Mouse (Mus musculus): ENCODE measurements around the gene Htra3. TPM values are rescaled to one million over a fixed set of nuclear protein-coding genes. Genes with fewer than 3 reads are reported as not detected.

The Htra3 gene
- total RNA-seq, 2 experiments from 2014 or later: not detected

DNA sequence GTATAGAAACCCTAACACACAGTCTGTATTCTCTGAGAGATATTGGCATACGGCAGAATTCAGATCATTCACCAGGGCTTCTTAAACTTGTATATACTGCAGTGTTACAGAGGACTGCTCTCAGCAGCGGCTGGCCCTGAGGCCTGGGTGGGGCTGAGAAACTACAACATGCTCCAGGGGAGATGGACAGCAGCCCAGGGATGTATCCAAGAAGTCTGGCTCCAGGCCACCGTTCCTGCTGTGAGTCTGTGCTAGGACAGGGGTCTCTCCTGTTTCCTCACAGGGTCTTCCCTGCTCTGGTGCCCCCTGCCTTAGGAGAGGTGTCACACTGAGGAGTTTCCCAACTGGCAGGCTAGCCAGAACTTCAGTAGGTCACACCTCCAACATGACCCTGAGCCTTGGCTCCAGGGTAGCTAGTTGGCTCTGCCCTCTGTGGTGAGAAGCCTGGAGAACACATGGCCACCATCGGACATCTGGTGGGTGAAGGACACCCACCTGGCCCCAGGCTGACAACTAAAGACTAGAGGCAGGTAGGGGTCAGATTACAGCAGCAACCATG is 23.1 kb upstream of the Htra3 start:
- ATAC-seq (replicated peaks; ENCODE audit: low FRiP score, poor library complexity, severe bottlenecking): no peak

DNA sequence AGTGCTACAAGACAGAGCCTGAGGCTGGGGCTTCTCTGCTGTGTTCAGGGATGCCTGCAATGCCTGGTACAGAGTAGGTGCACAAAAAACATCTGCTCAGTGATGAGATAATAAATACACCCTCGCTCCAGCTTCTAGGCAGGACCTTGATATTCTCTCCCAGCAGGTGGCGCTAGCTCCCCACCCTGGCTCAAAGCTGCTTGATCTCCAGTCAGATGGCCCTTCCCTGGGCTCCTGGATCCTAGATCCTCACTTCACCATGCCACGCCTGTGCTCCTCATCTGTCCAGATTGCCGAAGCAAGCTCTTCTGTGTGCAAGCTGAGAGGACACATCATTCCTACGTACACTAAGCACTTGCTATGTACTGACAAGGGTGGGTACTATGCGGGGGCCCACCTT is 21.5 kb upstream of the Htra3 start:
- ATAC-seq (replicated peaks; ENCODE audit: low FRiP score, poor library complexity, severe bottlenecking): no peak

DNA sequence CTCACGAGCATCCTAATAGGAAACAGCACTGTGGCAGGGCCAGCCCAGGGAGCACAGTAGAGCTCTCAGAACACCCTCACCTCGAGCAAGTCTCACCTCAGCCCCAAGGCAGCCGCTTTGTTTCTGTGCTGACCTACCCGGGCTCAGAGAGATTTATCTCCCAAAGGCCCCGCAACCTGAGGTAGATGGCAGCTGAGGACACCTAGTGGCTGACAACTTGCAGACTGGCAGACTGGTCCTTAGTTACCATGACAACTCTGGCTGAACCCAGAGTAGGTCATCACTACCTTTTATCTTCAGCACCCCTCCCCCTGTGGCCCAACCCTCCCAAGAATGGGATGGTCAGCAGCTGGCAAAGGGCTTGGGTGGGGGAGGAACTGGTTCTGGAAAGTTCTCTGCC is 16.2 kb upstream of the Htra3 start:
- ATAC-seq (replicated peaks; ENCODE audit: low FRiP score, poor library complexity, severe bottlenecking): no peak

DNA sequence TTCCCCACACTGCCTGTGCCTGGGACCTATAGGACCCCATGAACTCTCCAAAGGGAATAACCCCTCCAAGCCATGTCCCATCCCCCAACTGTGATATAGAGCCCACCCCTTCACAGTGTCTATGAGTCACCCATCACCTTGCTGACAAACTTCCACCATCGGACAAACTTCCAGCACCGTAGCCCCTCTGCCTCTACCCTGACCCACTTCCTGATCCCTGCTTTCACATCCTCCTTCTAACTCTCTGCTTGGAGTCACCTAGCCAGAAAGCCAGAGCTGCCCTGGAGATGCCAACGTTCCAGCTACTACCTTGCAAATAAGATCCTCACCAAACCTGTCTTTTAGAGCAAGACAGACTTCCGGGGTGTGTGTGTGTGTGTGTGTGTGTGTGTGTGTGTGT is 14.1 kb upstream of the Htra3 start:
- ATAC-seq (replicated peaks; ENCODE audit: low FRiP score, poor library complexity, severe bottlenecking): no peak

DNA sequence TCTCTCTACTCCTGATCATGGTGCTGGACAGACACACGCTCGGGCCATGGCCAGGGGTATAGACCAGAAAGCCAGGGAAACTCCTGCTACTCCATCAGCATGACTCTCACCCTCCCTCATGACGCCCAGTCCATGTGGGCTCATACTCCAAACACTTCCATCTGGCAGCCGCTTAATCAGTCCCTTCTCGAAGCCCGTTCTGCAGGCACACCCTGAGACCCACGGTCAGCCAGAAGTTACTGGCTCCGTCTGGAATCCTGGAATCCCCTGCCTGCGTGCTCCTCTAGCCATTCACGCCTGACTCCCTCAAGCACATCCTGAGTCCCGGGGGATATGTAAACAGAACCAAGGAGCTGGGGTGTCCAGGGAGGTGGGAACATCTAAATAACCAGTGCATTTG is 11.7 kb upstream of the Htra3 start:
- no peak for ATAC-seq (replicated peaks; ENCODE audit: low FRiP score, poor library complexity, severe bottlenecking)

DNA sequence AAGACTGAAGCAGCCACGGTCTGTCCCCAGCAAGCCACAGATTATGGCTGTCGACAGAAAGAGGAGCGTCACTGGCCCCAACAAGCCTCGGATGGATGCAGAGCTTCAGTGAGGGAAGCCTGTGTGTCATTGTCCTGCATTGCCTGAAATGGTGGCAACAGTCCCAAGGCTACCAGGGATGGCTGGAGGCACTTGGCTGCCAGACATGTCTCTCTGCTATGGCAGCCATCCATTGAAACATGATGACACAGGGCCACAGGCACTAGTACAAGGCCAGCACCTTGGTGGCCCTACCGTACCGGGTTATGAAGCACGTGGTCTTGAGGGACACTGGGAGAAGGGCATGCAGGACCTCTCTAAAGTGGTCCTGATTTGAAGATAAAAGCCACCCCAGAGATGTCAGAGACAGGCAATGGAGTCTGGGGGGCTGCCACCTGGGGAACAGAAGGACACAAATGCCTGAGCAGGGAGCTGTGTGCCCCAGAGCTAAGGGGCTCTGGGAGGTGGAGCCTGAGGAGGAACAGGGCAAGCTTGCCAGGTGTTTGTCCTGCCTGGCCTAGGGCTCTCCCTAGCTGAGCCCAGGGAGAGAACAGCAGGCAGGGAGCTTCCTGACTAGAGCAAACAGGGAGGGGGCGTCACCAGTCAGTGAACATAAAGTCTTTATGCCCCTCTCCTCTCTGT is 11.0 kb upstream of the Htra3 start:
- ATAC-seq (replicated peaks; ENCODE audit: low FRiP score, poor library complexity, severe bottlenecking): no peak

DNA sequence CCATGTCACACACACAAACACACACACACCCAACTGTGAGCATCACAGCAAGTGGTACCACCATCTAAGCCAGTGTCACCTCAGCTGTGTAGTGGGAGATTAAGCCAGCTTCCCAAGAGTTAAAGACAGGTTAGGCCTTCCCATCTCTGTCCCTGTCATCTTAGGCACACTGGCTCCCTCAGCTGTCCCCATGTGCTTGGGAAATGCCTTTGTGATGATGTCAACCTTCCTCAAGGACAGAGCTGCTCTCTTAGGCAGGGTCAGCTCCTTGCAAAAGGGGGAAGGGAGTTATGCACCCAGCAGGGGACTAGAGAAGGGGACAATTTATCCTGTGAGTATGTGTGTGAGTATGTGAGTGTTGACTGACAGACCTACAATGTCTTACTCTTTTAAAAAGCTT is 9.8 kb upstream of the Htra3 start:
- no peak for ATAC-seq (replicated peaks; ENCODE audit: low FRiP score, poor library complexity, severe bottlenecking)

DNA sequence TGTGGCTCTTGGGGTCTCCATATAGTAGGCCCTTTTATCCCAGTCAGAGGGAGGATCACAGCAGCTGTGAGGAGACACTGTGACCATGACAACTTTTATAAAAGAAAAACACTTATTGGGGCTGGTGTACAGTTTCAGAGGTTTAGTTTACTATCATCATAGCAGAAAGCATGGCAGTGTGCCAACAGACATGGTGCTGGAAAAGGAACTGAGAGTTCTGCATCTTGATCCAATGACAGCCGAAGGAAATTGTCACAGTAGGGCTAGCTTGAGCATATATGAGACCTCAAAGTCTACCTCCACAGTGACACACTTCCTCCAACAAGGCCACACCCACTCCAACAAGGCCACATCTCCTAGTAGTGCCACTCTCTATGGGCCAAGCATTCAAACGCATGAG is 9.3 kb upstream of the Htra3 start:
- no peak for ATAC-seq (replicated peaks; ENCODE audit: low FRiP score, poor library complexity, severe bottlenecking)

DNA sequence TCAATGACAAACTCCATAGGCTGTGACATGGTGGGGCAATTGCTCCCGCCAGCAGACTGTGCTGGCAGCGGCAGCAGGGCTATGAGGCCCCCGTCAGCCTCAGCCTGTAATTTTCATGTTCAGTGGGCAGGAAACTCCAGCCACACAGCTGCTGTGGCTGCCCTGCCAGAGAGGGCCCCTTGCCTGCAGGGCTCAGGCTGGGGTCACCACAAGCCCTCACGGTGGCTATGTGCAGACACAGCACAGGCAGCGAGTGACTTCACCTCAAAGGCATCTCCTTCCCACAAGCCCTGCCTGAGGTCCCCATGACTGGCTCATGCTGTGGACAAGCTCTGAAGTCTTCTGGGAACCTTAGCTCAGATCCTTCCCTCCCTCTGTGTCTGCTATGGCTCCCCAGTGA is 7.5 kb upstream of the Htra3 start:
- ATAC-seq (replicated peaks; ENCODE audit: low FRiP score, poor library complexity, severe bottlenecking): no peak

DNA sequence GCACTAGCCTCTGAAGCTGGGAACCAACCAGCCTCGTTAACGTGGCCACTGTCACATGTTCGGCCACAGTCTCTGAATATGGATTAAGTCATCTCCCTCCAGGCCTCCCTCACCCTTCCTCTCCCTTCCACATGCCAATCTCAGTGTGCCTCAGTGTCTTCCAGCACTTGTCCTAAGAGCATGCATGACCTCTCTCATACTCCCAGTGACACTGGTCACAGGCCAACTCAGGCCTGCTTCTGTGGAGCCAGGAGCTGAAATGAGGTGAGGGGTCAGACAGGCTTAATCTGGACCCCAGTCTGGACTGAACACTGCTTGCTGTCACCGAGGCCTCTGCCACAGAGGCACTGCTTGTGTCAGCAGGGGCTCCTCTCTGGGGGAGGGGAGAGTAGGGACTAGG is 6.8 kb upstream of the Htra3 start:
- ATAC-seq (replicated peaks; ENCODE audit: low FRiP score, poor library complexity, severe bottlenecking): no peak

DNA sequence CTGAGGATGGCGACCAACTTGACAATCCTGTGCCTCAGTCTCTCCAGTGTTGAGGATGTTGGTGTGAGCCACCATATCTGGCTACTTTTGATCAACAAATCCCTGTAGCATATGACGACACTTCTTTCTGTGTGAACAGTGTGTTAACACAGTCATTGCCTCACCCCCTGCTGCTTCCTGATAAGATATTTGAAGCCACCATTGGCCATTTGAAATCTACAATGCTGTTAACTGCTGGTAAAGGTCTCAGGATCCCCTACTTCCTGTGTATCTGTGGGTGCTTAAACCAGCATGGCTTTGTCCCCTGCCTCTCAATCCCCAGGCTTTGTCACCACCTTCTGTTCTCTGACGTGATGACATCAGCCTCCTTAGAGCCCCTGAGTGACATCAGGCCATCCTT is 5.5 kb upstream of the Htra3 start:
- ATAC-seq (replicated peaks; ENCODE audit: low FRiP score, poor library complexity, severe bottlenecking): no peak

DNA sequence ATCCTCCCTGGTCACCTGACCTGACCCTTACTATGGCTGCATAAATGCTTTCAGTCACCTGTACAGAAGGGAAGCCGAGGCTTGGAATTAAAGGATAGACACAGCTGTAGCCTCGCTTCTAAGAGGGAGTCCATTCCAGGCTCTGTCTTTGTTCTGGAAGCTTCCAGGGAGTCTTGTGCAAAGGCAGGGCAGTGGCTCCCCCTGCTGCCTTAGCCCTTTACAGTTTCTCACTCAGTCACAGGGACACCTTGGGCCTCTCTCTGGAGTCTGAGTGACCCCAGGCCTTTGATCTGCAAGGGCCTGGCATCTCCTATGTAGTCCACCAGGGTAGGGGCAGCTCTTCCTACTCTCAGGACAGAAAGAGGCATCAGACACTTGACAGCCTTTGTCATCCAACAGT is 1.4 kb upstream of the Htra3 start:
- no peak for ATAC-seq (replicated peaks; ENCODE audit: low FRiP score, poor library complexity, severe bottlenecking)

DNA sequence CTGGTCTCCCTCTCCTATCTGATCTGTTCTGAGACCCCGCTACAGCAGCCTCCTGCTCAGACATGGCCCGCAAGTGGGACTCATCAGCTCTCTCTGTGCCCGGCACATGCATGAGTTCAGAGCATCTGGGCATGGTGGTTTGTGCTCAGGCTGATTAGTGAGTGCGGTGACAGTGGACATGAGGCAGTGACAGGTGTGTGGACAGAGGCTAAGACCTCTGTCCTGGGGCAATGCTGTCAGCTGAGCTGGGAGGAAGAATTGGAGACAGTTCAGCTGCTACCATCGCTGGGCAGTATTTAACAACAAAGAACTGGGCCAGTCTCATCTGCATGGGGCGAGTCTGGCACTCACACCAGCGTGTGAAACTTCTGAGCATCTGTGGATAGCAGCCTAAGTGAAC is 2.6 kb downstream of the Htra3 start:
- no peak for ATAC-seq (replicated peaks; ENCODE audit: low FRiP score, poor library complexity, severe bottlenecking)

DNA sequence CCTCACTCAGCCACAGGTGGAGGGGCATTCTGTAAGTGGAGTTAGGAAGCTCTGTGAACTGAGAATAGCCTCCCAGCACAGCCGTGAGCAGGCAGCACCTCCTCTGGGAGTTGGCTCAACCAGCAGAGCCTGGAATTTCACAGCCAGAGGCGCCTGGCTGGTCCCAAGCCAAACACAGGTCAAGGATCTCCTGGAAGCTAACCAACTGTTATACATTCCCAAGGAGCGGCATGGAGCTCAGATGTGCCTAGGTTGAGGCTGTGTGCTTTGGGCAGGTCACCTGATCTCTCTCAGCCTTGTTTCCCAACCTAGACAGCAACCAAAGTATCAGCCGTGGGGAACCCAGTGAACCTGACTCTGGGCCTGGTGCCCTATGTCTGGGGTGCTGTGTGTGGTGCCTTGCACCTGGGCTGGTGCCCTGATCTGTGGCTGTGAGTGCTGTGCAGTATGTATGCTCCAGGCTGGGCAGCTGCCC is 5.5 kb downstream of the Htra3 start:
- no peak for ATAC-seq (replicated peaks; ENCODE audit: low FRiP score, poor library complexity, severe bottlenecking)

DNA sequence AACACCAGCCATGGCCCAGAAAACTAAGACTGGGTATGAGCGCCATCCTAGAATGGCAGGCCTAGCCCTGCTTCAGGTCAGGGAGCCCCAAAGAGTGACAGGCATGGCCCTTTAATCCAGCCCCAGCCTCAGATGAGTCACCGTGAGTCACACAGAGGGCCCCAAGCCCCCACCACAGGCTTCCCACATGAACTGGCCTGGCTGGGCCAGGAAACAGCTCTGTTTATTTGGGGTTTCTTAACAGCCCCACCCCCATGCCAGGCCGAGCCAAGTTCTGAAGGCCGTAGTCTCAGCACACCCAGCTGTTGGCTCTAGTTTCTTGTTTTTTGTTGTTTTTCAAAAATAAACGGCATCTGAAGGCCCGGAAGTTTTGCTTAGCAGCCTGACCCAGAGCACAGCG is 6.5 kb downstream of the Htra3 start:
- no peak for ATAC-seq (replicated peaks; ENCODE audit: low FRiP score, poor library complexity, severe bottlenecking)

DNA sequence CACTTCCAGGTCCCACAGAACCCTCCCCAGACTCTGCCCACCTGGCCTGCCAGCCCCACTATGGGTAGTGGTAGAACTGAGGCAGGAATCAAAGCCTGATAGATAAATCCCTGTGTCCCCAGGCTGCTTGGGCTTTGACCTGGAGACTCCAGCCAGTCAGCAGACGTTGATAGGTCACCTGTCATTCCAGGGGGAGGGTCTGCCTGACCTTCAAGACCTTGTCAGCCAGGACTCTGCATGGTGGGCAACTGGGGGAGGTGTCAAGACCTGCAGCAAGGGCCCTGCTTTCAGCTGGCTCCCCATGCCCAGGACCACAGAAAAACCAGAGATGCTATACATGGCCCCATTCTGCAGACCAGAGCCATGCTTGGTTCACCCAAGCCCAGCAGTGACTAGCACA is 7.0 kb downstream of the Htra3 start:
- ATAC-seq (replicated peaks; ENCODE audit: low FRiP score, poor library complexity, severe bottlenecking): no peak

DNA sequence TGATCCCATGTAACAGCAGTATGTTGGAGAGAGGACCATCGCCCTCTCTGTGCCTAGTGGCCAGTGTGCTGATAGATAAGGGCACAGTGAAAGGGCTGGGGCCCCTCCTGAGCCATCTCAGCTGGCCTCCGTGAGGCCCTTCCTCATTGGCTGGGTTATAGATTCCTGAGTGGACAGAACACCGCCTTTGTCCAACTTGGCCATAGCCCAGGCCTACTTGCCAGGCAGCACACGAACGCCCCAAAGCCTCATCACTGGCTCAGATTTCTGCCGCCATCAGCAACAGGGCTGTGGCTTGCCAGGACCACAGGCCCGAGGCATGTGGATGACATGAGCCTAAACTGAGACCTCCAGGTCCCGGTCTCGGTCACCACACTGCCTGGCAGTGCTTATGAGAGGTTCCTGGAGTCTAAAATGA is 8.1 kb downstream of the Htra3 start:
- no peak for ATAC-seq (replicated peaks; ENCODE audit: low FRiP score, poor library complexity, severe bottlenecking)

DNA sequence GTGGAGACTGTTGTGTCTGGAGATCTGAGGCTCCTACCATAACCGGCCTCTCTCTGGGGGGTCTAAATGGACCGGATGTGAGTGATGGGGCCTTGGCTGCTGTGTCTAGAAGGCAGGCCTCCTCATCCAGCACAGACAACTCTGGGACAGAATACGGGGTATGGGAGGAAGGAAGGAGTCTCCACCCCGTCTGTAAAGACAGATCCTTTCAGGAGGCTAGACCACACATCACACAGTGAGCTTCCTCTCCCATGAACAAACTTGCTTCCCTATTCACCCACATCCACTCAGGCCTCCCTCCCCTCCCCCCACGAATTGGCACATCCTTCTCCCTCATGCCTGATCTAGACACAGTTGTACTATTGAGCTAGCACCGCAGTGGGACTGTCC is 9.2 kb downstream of the Htra3 start:
- no peak for ATAC-seq (replicated peaks; ENCODE audit: low FRiP score, poor library complexity, severe bottlenecking)

DNA sequence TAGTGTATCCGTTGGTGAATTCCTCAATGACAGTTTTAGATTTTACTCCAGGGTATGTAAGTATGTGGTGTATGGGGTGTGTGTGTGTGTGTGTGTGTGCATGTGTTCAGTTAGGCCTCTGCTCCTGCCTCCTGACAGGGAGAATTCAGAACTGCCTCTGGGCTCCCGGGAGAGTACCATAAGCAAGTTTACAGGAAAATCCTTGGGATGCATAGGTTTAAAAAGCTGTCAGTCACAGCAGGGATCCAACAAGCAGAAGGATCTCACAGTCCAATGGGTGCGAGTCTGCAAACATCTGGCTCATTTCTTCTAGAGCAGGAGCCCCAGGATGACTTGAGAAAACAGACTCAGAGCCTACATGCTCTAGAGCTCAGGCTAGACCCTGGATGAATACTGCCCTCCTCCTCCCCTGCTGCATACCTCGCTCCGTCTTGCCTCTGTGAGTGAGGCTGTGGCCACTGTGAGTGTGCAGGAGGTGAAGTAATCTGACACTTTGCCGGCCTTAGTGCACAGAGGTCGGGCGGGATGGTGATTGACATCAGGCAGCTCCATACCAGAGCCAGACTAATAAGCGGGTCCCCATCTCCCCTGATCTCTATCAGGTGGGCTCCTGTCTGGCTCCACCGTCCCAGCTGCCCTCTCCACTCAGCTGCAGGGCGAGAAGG is 9.7 kb downstream of the Htra3 start:
- no peak for ATAC-seq (replicated peaks; ENCODE audit: low FRiP score, poor library complexity, severe bottlenecking)

DNA sequence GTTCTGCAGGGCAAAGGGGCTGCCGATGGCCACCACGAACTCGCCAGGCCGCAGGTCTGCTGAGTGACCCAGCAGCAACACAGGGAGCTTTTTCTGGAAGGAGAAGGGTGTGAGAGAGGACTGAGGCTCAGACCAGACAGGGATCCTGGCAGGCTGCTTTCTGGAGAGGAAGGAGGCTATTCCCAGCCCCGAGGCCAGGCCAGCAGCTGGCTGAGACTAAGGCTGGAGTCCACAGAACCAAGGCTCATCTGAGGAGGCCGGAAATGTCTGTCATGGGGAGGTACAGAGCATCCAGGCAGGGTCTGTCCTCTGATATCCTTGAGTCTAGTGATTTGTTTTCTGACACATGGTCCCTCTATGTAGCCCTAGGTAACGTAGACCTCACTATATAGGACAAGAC is 13.4 kb downstream of the Htra3 start:
- ATAC-seq (replicated peaks; ENCODE audit: low FRiP score, poor library complexity, severe bottlenecking): no peak

DNA sequence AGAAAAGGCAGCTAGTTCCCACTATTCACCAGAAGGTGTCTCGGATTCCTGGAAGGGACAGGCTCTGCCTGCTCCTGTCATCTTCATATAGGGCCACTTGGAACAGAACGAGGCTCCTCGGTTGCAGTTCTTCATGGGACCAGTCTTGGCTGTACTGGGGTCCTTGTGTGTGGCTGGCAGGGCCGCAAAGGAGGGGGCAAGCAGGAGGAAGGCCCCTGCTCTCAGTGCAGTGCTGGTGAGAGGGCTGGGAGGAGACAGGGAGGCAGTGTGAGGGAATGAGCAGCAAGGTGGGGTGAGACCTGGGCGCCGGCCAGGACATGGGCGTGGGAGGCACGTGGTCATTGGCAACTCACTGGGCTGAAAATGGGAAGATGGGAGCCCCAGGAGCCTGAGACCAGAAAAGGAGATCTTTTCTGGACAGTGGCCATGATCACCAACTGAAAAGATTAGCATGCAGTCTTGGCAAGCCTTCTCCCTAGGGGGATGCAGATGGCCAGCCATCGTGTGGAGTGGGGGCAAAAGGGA is 17.5 kb downstream of the Htra3 start:
- no peak for ATAC-seq (replicated peaks; ENCODE audit: low FRiP score, poor library complexity, severe bottlenecking)

Data from erythroblast, adult 5-6 weeks (primary cell).